Mouse (Mus musculus) brain, embryonic 14.5 days (tissue): ENCODE data around the gene Msx1.

Experiments
- CTCF ChIP-seq: fragments of 200-500 bp; IDR thresholded peaks from 2 replicates; pipeline ENCODE4 v1.5.1; 2012; ENCODE audit warnings: inconsistent platforms, mild to moderate bottlenecking, moderate library complexity, borderline replicate concordance; ENCODE audit not compliant: insufficient read depth, insufficient read length; ENCODE audit errors: extremely low read depth
- POLR2A ChIP-seq: fragments of 200-500 bp; IDR thresholded peaks from 2 replicates; pipeline ENCODE4 v1.6.1; 2012; ENCODE audit warnings: mild to moderate bottlenecking, inconsistent platforms, borderline replicate concordance; ENCODE audit not compliant: poor library complexity, insufficient read depth, insufficient read length, severe bottlenecking; ENCODE audit errors: extremely low read depth

DNA sequence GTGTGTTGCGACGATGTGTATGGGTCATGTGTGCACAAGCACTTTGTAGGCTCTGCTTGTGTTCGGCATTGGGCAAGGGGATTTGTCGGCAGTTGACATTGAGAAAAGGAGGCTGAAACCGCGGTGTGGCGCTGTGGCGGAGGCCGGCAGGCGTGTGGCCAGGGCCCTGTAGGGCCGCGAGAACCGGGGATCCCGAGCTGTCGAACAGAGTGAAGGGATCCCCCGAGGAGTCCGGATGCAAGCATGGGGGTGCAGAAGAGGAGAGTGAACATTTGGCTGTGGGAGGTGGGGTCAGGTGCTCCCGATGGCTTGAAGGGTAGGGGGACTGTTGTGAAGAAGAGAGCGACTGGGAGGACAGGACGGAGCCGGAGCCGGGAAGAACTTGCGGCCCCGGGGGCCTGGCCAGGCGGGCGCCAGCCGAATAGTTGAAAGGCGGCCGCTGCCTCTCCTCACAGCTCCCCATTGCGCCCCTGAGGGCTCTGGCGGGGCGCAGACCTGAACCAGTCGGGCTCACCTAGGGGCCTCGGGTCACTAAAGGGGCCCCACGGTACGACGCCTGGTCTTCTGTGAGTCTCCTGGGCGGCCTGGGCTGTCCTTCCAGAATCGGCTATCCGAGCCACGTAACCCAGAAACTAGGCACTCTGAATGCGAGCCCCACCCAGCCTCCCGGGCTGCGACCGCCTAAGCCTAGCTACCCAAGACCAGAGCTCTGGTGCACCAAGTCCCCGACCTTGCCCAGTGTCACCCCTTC, 7.3 kb downstream of the Msx1 start:
- TF ChIP-seq POLR2A (no peak), CTCF (peak; percentile 51)
